Mouse (Mus musculus) hindbrain, embryonic 12.5 days (tissue): ENCODE measurements around the gene Cnot8. TPM values are rescaled to one million over a fixed set of nuclear protein-coding genes. Genes with fewer than 3 reads are reported as not detected.

Source experiments
- ATAC-seq: fragments of 200-750 bp; cut with Nextera tagmentation; 2 replicates; pipeline ENCODE4 v1.8.0; 2017; ENCODE audit warnings: moderate TSS enrichment; ENCODE audit not compliant: low FRiP score
- H3K27ac ChIP-seq: fragments of 300-500 bp; sonication (generic); 2 replicates; pipeline ENCODE4 v1.5.1; 2016; ENCODE audit warnings: mild to moderate bottlenecking
- H3K27me3 ChIP-seq: fragments of 300-500 bp; sonication (generic); 2 replicates; pipeline ENCODE4 v1.6.1; 2016; ENCODE audit warnings: mild to moderate bottlenecking
- H3K36me3 ChIP-seq: fragments of 300-500 bp; sonication (generic); 2 replicates; pipeline ENCODE4 v1.6.1; 2016; ENCODE audit warnings: mild to moderate bottlenecking
- H3K4me1 ChIP-seq: fragments of 300-500 bp; sonication (generic); 2 replicates; pipeline ENCODE4 v1.6.1; 2016
- H3K4me2 ChIP-seq: fragments of 300-500 bp; sonication (generic); replicated peaks from 2 replicates; pipeline ENCODE4 v1.6.1; 2016; ENCODE audit warnings: mild to moderate bottlenecking
- H3K4me3 ChIP-seq: fragments of 300-500 bp; sonication (generic); 2 replicates; pipeline ENCODE4 v1.5.1; 2016; ENCODE audit warnings: mild to moderate bottlenecking
- H3K9ac ChIP-seq: fragments of 300-500 bp; sonication (generic); 2 replicates; pipeline ENCODE4 v1.6.1; 2016; ENCODE audit warnings: mild to moderate bottlenecking, moderate library complexity
- H3K9me3 ChIP-seq: fragments of 300-500 bp; sonication (generic); replicated peaks from 2 replicates; pipeline ENCODE4 v1.6.1; 2016; ENCODE audit warnings: mild to moderate bottlenecking
- WGBS: fragments of 180-500 bp; shearing (Covaris S2); methylation state at CpG from one replicate; pipeline ENCODE4 v1.1.7; 2016; 5-methylcytosine and 5-hydroxymethylcytosine counted together
- polyA plus RNA-seq: library from polyadenylated mRNA; unstranded; fragments of >200 nt; fragmentation: Nextera tagmentation; extraction: Ambion mirVana; gene quantifications from 2 replicates; pipeline ENCODE4 v1.2.1, GENCODE M21; 2016

Cnot8 gene
- polyA plus RNA-seq, 1 experiment from 2014 or later, result 105 TPM

DNA sequence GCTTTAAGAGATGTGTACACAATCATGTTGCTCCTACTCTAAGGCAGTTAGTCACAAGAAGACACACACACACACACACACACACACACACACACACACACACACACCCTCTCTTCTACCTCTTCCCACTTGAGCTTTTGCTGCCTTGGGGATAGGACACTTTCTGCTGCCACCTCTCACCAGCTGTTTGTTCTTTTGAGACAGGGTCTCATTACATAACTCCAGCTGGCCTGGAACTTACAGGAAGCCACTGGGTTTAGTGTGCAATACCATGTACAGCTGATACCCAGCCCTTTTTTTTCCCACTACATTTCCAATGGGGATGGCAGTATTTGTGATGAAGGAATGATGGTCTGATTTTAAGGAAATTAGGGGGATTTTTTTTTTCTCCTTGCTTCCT, 31.3 kb downstream of the Cnot8 start:
- no peak overlapping the region for H3K9ac ChIP-seq
- no peaks in the 10 kb centered on the region for H3K9me3 ChIP-seq
- no peak overlapping the region for H3K4me2 ChIP-seq
- no peak for ATAC-seq
- H3K4me1 ChIP-seq, result no peaks in the 10 kb centered on the region
- H3K27me3 ChIP-seq, result no peaks in the 10 kb centered on the region
- peaks cover 87% of the 10 kb centered on the region for H3K36me3 ChIP-seq
- no peak overlapping the region for H3K27ac ChIP-seq
- H3K4me3 ChIP-seq, result no peak overlapping the region

DNA sequence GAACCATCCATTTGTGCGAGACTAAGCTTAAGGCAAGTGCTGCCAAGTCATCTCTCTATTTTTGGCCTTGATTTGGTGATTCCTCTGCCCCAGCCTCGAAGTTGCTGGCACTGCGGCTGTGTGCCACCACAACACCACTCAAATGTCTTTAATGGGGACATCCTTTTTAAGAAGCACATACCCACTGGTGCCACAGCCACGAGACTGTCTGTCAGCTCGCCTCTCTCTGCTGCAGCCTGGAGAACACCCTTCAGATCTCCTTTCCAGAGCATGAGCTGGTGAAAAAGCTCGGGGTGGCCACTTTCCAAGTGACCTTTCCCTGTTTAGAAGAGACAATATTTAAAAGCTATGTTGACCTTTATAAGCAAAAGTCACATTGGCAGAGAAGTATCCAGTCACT, 32.7 kb downstream of the Cnot8 start:
- WGBS, result 91% methylated on average over 6 of the region's 6 CpGs
- Histone ChIP-seq H3K36me3 (peaks cover 87% of the 10 kb centered on the region), H3K9me3 (no peaks in the 10 kb centered on the region)

DNA sequence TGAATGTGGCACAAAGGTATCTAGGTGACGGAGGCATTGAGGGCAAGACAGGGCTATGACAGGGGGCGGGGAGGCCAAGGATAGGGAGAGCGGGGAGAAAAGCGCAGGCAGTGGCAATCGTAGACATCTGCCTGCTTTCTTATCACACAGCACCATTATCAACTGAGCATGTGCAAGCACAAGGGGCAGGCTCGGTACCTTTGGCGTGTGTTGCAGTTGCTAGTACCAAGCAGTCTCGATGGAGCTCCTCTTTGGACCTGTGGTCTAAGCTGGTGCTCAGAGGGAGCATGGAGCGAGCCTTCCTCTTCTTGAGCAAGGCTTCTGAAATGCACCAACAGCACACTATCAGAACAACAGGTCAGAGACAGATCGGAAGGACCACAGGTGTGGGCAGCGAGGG, 34.9 kb downstream of the Cnot8 start:
- H3K27ac ChIP-seq, result no peak overlapping the region
- no peaks in the 10 kb centered on the region for H3K27me3 ChIP-seq
- no peaks in the 10 kb centered on the region for H3K4me1 ChIP-seq
- H3K4me3 ChIP-seq, result no peak overlapping the region
- WGBS, result 81% methylated on average over 11 of the region's 11 CpGs
- H3K4me2 ChIP-seq, result no peak overlapping the region
- no peaks in the 10 kb centered on the region for H3K9me3 ChIP-seq
- H3K9ac ChIP-seq, result no peak overlapping the region
- ATAC-seq, result no peak
- H3K36me3 ChIP-seq, result peaks cover 80% of the 10 kb centered on the region

More for the DNA sequence above, 32.7 kb downstream of the Cnot8 start:
- Histone ChIP-seq H3K4me2 (no peak overlapping the region), H3K4me1 (no peaks in the 10 kb centered on the region), H3K27ac (no peak overlapping the region), H3K27me3 (no peaks in the 10 kb centered on the region), H3K4me3 (no peak overlapping the region), H3K9ac (no peak overlapping the region)
- no peak for ATAC-seq

DNA sequence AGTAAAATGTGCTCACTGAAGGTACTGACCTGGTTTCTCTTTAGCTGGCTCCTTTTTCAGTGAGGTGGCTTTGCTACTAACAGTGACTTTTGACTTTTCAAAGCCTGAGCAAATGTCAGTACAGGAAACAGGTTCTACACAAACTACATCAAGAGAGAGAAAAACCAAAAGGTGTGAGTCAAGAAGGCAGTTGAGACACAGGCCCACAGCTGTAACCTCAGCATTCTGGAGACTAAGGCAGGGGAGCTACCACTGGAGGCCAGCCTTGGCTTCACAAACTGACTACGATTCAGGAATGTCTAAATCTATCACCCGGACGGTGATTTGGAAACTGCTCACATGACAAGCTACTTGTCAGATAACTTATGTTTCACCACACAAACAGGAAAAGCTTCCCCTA, 35.5 kb downstream of the Cnot8 start:
- H3K9me3 ChIP-seq, result no peaks in the 10 kb centered on the region
- WGBS, result 92% methylated on average over 3 of the region's 3 CpGs
- no peaks in the 10 kb centered on the region for H3K27me3 ChIP-seq
- no peak overlapping the region for H3K4me3 ChIP-seq
- no peak overlapping the region for H3K9ac ChIP-seq
- H3K4me2 ChIP-seq, result no peak overlapping the region
- H3K4me1 ChIP-seq, result no peaks in the 10 kb centered on the region
- peaks cover 80% of the 10 kb centered on the region for H3K36me3 ChIP-seq
- ATAC-seq, result no peak
- no peak overlapping the region for H3K27ac ChIP-seq

DNA sequence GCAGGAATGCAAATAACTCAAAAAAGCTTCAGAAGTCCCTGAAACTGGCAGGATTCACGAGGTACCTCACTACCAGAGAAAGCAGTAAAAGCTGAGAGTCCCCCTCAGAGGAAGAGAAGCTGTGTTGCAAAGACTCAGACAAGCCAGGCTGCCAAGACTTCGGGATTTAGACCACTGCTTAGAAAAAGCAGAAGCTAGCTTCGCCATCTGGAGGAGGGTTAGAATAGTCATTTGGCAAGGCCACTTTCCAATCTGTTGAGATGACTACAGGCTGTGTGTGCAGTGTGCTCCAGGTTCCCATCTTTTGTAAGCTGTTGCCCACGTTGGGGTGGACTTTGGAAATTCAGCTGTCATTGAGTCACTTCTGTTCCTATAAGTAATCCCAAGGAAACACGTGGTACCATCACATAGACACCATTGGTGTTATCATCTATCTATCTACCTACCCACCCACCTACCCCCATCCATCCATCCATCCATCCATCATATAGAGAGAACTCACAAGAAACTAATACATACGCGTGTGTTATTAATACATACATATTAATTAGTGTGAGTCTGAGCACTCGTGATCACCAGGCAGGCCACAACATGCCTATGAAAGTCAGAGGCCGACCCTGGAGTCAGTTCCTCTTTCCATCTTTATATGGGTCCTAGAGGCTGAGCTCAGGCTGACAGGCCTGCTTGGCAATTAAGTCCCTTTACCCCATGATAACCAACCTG, 39.9 kb downstream of the Cnot8 start:
- H3K27me3 ChIP-seq, result no peaks in the 10 kb centered on the region
- no peaks in the 10 kb centered on the region for H3K9me3 ChIP-seq
- H3K4me1 ChIP-seq, result no peaks in the 10 kb centered on the region
- no peak overlapping the region for H3K4me3 ChIP-seq
- H3K27ac ChIP-seq, result no peak overlapping the region
- peaks cover 87% of the 10 kb centered on the region for H3K36me3 ChIP-seq
- no peak overlapping the region for H3K9ac ChIP-seq
- no peak overlapping the region for H3K4me2 ChIP-seq
- 92% methylated on average over 9 of the region's 9 CpGs for WGBS
- no peak for ATAC-seq

DNA sequence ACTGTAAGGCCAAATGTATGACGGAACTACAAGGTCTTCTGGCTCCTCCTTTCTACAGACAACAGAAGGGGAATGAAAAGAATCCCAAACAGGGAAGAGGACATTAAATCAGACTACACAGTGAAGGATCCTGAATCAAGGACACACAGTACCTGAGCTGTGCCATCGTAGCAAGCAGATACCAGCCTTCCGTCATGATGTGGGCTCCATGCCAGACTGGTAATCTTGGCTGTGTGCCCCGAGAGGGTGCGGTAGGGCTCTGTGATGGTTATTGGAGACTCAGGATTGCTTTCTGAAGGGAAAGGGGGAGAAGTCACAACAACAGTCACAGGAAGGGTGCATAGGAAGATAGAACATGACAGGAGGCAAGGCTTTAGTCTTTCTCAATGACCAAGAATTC, 42.3 kb downstream of the Cnot8 start:
- WGBS, result 91% methylated on average over 5 of the region's 5 CpGs
- ATAC-seq, result no peak
- Histone ChIP-seq H3K27me3 (no peaks in the 10 kb centered on the region), H3K36me3 (peaks cover 85% of the 10 kb centered on the region), H3K27ac (no peak overlapping the region), H3K4me2 (no peak overlapping the region), H3K9me3 (no peaks in the 10 kb centered on the region), H3K9ac (no peak overlapping the region), H3K4me1 (no peaks in the 10 kb centered on the region), H3K4me3 (no peak overlapping the region)

DNA sequence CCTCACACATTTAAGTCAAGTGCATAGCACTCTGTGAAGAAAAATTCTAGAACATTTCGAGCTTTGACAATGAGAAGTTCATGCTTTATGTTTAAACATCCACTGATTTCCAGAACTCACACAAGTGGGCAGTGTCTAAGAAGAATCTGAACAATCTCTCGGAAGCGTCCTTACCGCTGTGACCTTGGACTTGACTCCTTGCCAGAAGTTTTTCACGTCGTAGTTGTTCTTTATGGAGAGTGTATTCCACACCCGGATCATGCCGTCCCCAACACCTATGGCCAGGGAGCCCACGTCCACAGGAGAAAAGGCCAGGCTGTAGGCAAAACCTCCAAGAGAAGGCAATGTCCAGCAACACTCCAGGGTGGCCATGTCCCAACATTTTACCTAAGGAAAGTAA, 51.5 kb downstream of the Cnot8 start:
- Histone ChIP-seq H3K36me3 (peaks cover 78% of the 10 kb centered on the region), H3K9me3 (no peaks in the 10 kb centered on the region), H3K4me3 (no peak overlapping the region), H3K27me3 (no peaks in the 10 kb centered on the region), H3K4me2 (no peak overlapping the region), H3K27ac (no peak overlapping the region), H3K4me1 (no peaks in the 10 kb centered on the region), H3K9ac (no peak overlapping the region)
- no peak for ATAC-seq
- 95% methylated on average over 9 of the region's 9 CpGs for WGBS

DNA sequence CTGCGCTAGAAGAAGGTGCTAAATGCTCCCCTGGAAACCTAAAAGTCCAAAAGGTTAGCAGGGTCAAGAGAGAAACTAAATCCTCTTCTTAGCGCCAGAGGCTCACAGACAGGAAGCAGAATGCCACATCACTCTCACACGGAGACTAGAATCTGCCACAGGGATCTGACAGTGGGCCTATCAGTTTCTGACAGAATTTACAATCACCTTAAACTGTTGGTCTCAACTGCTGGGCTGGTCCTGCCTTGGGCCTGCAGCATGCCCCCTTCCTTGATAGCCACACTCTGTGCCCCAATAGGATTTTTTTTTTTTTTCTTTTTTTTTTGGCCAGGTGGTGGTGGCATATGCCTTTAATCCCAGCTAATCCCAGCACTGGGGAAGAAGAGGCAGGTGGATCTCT, 52.9 kb downstream of the Cnot8 start:
- H3K27me3 ChIP-seq, result no peaks in the 10 kb centered on the region
- H3K36me3 ChIP-seq, result peaks cover 74% of the 10 kb centered on the region
- no peak overlapping the region for H3K4me3 ChIP-seq
- ATAC-seq, result no peak
- no peak overlapping the region for H3K9ac ChIP-seq
- no peaks in the 10 kb centered on the region for H3K4me1 ChIP-seq
- no peaks in the 10 kb centered on the region for H3K9me3 ChIP-seq
- no peak overlapping the region for H3K27ac ChIP-seq
- WGBS, result 89% methylated on average over 3 of the region's 3 CpGs
- no peak overlapping the region for H3K4me2 ChIP-seq

DNA sequence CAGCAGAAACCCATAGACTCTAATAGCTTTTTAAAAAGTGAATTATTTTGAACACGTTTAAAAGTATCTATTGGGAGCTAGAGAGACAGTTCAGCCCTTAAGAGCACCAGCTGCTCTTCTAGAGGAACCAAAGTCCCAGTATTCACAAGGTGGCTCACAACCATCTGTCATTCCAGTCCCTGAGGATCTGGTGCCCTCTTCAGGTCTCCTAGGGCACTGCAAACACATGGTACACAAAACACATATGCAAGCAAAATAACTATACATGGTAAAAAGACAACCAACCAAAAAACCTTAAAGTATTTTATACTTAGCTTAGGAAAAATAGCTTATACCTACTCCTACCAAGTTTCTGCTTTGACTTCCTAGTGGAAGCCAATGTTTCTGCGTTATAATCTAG, 61.1 kb downstream of the Cnot8 start:
- no peak overlapping the region for H3K9ac ChIP-seq
- H3K9me3 ChIP-seq, result no peaks in the 10 kb centered on the region
- 98% methylated on average over 2 of the region's 2 CpGs for WGBS
- H3K4me1 ChIP-seq, result peaks cover 10% of the 10 kb centered on the region
- no peak overlapping the region for H3K27ac ChIP-seq
- no peak overlapping the region for H3K4me2 ChIP-seq
- peaks cover 53% of the 10 kb centered on the region for H3K36me3 ChIP-seq
- ATAC-seq, result no peak
- H3K4me3 ChIP-seq, result no peak overlapping the region
- H3K27me3 ChIP-seq, result no peaks in the 10 kb centered on the region

DNA sequence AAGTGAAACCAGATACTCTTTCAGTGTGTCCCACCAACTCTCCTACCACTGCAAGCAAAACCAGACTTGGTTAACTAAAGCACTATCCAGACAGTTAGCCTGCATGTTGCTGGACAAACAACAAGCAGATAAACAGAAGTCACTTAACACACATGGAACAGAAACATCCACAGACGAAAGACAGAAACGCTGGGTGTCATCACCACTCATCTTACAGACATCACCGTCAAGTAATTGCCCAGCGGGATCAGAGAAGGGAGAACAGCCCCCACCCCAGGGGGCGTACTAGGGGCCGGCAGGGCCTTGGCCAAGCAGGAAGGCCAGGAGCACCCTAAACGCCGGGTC, 63.8 kb downstream of the Cnot8 start:
- H3K36me3 ChIP-seq, result peaks cover 37% of the 10 kb centered on the region
- no peaks in the 10 kb centered on the region for H3K9me3 ChIP-seq
- H3K4me2 ChIP-seq, result peak overlapping the region; percentile 86
- no peaks in the 10 kb centered on the region for H3K27me3 ChIP-seq
- H3K4me1 ChIP-seq, result peaks cover 19% of the 10 kb centered on the region
- peak overlapping the region; percentile 88 for H3K4me3 ChIP-seq
- 0% methylated on average over 8 of the region's 8 CpGs for WGBS
- H3K27ac ChIP-seq, result 0 out of 2 replicates have a peak overlapping the region, but pooled peaks have one; percentile 67
- ATAC-seq, result no peak
- peak overlapping the region; percentile 89 for H3K9ac ChIP-seq

Other genes with a start within 250 kb of the Cnot8 start
- gene Larp1, start 95.1 kb upstream of the Cnot8 start, polyA plus RNA-seq, result 18.5 and 19.0 TPM in 2 replicates
- gene Gm12248, start 11.0 kb upstream of the Cnot8 start, polyA plus RNA-seq, result 0.14 TPM in 1 of 2 replicates, not detected in the other
- gene Gemin5, start 64.4 kb downstream of the Cnot8 start, polyA plus RNA-seq, result 22.5 and 24.2 TPM in 2 replicates
- gene Mrpl22, start 67.5 kb downstream of the Cnot8 start, polyA plus RNA-seq, result 98.3 and 102 TPM in 2 replicates
- 1.9 and 2.0 TPM in 2 replicates for gene Igtp, start 95.4 kb downstream of the Cnot8 start, polyA plus RNA-seq
- 0.87 and 0.96 TPM in 2 replicates for gene Irgm2, start 95.5 kb downstream of the Cnot8 start, polyA plus RNA-seq
- 0.17 TPM in 1 of 2 replicates, not detected in the other for gene 4930438A08Rik, start 170.6 kb downstream of the Cnot8 start, polyA plus RNA-seq
- 24.1 and 24.5 TPM in 2 replicates for gene Zfp692, start 202.9 kb downstream of the Cnot8 start, polyA plus RNA-seq
- gene Zfp672, start 226.2 kb downstream of the Cnot8 start, polyA plus RNA-seq, result 34.1 and 39.4 TPM in 2 replicates
- 49.1 and 50.7 TPM in 2 replicates for gene Sh3bp5l, start 226.6 kb downstream of the Cnot8 start, polyA plus RNA-seq